Mouse (Mus musculus) ovary, adult 18-20 months (tissue): ENCODE results near the gene Fat3.

Source experiments
- DNase-seq: peaks from one replicate; pipeline ENCODE4 v3.0.0; 2022; ENCODE audit warnings: low spot score, mixed read lengths

Fat3 gene

DNA sequence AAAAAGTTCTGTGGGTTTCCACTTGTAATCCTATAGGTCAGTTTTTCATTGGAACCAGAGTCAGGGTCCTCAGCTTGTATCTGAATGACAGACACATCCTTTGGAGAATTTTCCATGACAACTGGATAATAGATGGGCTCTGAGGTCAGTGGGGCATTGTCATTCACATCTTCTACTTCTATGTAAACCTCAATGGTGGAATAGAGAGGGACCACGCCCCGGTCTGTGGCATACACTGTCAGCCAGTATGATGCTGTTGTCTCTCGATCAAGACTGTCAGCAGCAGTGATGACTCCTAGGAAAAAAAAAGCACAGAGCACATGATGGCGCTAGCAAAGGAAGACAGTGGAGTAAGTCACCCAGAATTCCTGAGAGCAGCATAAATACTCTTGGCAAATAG lies 254.3 kb downstream of the Fat3 start:
- DNase-seq = no peak

DNA sequence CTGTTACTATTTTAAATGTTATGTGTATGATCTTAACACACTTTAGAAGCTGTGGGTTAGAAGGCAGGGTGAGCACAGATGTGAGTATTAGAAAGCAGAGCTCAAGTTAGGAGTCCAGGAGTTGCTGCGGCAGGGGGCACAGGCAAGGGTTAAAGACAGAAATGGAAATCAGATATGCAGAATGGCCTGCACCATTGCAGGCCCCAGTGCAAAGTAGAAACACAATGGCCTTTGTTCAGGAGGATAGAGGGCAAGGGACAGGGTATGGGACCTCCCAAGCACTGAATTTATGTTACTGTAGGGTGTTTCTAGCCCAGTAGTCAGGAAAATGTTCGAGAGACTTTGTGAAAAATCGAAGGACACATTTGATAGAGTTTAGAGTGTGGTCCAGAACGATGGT lies 269.5 kb downstream of the Fat3 start:
- no peak for DNase-seq

DNA sequence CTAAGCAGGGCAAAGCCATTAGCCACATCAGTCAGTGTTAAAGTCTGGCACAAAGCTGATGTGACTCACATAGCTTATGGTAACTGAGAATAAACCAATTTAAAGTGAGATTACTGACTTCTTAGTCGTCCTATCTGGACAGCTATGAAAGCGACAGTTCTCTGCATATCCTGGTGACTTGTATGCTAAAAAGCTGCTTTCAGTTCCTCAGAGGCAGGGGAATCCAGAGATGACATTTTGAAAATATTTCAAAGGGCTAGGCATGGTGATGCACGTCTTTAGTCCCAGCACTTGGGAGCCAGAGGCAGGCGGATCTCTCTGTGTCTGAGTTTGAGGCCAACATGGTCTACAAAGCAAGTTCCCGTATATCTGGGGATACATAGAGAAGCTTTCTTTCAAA lies 272.2 kb downstream of the Fat3 start:
- DNase-seq = no peak

DNA sequence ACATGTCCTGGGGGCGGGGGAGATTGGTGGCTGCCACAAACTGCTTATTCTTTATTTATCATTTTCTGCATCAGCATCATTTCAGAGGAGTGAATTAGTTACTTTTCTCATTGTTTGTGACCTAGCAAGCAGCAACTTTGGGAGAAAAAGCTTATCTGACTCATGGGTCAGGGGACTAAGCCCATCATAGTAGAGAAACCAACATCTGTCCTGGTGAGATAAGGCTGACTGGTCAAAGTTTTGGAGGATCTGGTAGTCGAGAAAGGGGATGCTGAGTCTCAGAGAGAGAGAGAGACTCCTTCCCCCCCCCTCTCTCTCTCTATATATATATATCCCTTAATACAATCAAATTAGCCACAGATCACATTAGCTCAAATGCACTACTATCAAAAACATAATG lies 273.7 kb downstream of the Fat3 start:
- DNase-seq = no peak

DNA sequence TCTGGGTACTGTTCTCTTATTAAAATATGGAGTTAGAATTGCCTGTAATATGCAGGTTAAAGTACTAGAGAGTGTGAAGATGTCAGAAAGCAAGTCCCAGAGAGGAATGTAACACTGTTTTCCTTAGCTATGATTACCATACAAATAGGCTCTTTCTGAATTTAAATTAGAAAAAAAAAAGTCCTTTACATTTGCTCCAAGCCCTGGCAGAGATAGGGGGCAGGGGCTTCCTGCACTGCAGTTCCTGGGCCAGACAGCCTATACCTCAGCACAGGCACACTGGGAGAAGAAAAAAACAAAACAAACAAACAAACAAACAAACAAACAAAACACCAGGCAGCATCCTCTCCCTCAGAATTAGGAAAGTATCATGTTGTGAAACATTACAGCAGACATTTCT lies 274.5 kb downstream of the Fat3 start:
- no peak for DNase-seq

DNA sequence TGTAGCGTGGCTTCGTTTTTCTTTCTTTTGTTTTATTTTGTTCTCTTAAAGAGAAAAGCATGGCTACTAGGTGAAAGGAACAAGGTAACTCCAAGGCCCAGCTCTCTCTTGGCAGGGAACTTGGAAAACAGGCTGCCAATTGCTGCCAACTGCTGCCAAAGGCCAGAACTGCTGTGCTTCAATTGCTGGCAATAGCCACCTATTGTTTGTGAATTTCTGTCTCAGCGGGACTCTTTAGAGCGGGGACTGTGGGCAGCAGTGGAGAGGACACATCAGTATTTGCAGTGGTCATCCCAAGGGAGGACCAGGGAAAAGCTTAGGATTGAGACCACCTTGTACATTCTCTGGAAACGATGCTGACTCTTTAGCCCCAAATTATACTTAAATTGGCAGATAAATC lies 279.2 kb downstream of the Fat3 start:
- DNase-seq = peak; percentile 40

DNA sequence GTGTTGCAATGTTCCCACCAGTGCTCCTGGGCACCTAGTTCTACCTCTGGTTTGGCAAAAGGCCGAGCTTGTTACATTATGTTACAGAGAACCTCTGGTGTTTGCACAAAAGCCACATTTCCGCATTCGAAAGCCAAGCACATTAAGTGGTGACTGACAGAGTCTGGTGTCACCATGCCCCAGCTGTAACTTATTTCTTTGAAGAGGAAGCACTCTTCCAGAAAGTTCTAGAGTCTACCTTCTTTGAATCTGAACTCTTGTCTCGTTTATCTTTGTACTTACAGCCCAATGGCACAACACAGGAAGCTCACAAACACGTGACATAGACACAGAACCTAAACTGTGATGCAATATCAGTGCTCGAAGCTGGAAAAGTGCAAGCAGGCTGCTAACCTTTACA lies 284.9 kb downstream of the Fat3 start:
- peak; percentile 28 for DNase-seq

DNA sequence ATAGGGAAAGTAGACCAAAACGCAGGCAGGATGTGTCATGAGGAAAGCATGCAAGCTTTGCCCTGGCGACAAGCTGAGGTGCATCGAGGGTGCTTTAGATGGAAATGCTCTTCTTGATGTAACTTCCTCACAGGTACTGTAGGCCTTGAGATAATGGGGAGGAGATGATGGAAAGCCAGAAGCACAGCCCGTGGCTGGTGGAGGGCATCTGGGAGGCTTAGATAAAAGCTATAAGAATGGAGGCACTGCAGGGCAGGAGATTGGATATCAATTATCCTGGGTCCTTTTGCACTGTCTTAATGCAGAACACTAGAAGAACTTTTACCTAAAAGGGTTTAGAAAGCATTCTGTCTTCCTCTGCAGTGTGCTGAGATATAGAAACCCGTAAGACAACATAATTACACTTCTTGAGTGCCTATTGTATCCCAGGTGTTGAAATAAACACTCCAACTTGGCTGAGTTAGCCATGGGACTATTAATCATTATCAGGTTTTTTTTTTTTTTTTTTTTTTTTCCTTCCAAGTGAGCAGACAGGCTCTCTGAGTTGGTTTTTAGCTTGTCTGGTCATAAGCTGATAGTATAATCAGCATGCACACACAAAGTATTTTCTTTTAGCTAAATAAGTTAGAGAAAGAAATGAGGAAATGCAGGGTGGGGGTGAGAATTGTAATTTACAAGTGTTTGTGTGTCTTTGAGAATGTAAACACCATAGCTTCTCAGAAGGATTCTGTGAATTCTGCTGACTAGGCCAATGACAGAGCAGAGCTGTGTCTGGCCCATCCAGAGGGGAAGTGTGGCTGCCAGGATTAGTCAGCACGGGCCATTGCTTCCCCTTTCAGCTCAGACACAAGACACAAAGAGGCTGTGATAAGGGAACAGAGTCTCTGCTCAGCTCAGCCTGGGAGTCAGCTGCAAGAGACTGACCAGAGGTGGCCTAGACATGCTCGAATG lies 286.1 kb downstream of the Fat3 start:
- DNase-seq = peak; percentile 56

DNA sequence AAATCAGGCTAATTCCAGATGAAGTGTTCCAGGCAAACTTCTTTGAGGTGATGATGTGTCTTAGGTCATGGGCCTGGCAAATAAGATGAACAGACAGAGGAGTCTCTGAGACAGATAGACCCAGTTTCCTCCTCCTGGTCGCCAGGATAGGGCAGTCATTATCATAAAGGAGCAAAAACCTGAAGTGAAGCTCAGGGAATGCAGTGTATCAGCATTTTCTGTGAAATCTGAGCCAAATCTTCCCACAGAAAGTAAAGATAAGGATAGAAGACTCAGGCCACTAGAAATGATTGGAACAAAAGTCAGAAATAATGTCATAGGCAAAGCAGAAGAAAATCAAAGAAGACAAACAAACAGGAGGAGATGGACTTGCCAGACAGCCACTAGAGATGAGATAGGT lies 287.8 kb downstream of the Fat3 start:
- DNase-seq = no peak

DNA sequence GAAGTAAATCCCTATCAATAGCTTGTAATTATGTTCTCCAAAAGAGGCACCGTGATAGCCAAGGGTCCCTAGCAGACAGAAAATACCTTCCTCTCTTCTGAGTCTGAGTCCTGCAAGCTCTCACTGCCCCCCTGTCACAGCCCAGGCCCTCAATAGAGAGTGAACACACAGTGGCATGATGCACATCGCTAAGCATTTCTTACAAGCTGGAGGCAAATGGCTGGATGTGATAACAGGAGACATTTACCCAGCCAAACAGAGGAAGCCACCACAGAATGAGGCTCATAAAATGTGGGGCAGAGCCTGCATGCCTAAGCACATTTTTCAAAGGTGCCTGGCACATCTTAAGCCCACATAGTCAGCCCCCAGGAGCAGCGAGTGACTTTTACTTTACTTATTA lies 288.5 kb downstream of the Fat3 start:
- DNase-seq = no peak

DNA sequence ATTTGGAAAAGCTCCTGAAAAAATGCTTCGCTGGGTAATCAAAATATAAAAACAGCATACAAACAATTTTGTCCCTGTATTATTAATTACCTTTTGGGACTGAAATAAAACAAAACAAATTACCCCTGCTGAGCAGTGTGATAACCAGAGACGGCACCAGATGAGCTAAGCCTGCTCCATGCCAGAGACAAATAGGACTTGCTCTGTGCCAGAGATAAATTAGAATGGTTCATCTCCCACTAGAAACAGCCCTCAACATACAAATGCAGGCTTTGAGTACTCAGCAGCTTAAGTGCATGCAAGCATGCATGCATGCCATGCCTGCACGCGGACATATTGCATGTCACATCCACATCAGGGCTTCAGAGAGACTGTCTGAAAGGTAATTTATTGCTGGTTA lies 288.9 kb downstream of the Fat3 start:
- DNase-seq = no peak

DNA sequence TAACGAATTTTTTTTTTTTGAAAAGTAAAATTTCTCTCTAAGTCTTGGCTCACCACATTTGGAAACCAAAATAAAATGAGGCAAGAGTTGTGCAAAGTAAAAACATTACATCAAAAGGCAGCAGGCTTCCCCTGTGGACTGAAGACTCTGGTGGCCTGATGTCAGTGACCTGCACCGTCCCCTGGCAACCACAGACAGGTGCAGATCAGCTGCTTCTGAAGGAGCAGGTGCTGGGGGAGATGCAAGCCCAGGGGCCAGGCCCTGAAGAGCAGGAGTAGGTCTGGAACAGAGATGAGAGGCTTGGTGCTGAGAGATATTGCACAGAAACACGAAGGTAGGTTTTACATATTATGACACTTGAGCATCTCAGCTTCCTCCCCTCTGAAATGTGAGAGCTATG lies 289.6 kb downstream of the Fat3 start:
- DNase-seq = no peak

DNA sequence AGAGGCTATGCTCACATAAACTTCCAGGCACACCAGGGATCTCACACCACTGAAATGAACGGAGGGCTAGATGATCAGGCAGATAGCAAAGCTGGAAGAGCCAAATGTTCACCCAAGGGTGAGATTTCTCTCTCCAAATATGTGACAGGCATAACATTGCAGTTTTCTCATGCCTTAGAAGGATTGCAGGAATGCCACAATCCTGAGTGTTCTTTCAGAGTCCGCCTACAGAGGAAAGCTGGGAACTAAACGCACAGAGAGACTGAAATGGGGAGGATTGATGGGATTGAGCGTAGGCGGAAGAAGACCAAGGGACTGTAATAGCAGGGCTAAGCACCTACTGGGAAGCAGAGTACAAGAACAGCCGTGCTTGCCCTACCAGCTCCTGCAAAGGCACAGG lies 298.8 kb downstream of the Fat3 start:
- DNase-seq = no peak

DNA sequence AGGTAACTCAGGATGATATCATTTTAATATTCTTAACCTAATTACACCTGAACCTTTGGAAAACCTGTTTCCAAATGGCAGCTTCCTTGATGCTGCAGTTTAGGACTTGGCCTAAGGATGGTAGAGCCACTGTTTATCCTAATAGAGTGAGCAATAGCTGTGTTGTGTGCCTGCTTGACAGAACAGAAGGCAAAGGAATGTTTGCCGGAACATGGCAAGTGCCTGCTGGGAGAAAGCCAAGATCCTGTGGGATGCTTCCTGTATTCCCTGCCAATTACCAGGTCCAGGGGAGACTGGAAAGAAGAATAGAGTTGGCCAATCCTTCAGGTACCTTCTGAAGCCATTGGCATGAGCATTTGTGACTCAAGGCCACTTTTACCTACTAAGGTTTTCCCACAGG lies 300.1 kb downstream of the Fat3 start:
- DNase-seq = no peak

DNA sequence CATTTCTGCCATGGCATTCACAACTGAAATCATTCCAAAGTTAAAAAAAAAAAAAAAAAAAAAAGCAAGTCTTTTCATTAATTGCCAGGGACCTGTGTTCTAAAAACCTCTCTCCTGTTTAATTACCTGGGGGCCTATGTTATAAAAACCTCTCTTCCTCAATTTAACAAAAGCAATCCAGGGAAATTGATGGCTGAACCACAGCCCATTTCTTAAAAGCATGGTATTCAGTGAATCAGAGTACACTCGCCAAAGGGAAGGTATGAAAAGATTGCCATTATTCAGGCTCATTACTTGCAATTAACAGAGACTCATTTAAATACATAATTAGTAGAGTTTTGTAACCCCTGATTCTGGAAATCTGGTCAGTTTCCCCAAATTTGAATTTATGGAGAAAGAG lies 314.6 kb downstream of the Fat3 start:
- no peak for DNase-seq

DNA sequence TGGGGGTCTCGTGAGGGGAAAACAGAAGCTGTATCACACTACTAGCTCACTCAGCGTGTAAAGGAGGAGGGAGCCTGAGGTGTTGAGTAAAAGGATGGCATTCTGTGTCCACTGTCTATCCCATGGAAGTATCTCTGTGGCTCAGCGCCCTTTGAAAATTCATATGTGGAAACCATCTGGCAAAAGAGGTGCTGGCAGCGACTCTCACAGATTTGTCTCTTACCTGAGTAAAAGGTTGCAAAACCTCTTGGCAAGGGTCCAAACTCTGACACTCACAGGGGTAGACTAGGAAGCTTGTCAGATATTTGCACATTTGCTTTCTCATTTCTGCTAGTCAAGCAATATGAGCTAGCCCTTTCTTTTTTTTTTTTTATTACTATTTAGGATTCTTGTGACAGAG lies 331.8 kb downstream of the Fat3 start:
- no peak for DNase-seq

DNA sequence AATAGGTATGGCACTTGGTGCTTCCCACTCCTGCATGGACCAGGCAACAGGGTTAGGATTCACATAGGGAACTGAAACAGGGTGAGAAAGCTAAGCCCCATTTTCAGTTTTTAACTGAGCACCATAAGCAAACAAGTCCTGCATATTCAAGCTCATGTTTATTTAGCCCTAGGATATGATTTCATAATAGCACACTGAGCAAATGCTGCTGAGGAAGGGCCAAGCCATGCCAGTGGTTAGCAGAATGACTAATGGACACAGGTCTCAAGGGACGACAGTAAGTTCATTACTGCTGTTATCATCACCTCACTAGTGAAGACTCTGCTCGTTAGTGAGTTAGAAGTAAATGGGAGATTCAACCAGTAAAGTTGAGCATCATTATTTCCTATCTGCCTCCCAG lies 333.0 kb downstream of the Fat3 start:
- DNase-seq = no peak

DNA sequence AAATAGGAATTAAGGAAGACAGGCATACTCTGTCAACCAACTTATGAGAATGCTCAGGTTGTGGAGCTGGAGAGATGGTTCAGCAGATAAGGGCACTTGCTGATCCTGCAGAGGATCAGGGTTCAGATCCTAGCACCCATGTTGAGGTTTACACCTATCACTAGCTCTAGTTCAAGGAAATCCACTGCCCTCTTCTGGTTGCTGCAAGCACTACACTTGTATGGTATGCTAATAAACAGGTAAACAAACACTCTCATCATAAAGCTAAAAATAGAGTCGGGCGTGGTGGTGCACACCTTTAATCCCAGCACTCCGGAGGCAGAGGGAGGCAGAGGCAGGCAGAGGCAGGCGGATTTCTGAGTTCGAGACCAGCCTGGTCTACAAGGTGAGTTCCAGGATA lies 341.7 kb downstream of the Fat3 start:
- DNase-seq = no peak

DNA sequence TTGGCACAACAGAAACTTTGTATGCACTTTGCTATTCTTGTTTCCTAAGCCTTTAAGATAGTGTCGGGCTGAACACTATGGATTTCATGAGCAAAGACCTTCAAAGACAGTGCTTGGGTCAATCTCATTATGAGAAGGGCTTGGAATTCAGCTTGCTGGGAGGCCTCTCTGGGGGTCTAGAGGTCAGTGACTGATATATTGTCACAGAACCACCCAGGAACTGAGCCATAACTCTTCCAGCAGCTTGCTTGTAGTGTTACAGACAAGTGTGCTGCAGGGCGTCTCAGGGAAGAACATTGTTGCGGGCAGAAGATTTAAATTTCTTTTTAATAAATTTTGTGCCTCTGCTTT lies 347.5 kb downstream of the Fat3 start:
- DNase-seq = no peak

DNA sequence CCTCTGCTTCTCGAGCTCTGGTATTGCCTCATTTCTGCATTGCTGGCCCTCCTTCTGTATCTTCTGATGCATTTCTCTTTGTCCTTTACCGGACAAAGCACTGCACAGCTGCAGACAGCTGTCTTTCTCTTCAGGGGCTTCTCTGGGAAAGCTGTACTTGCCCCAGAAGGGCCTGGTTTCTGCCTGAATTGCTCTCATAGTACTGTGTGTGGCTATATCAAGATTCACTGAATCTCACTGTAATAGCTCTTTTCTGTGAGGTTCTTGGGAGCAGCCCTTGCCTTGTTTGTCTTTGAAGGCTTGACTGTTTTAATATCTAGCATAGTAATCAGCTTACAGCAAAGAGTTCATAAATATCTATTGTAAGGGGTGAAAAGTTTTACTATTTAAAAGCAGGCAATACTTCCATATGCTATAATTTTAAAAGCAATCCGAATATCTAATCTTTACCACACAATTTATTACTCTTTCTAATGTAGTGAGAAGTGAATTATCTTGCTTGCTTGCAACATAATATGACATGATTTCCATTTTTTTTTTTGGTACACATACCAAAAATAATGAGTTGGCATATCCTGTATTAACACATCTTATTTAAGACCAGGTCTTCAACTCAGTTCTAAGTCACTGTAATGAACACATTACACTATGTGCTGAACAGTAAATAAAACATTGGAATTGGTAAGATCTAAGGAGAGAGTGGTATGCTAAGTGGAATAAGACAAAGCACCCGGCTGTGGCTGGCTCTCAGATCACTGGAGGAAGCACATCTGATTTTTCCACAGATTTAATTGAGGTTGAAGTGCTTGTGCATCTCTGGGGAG lies 348.1 kb downstream of the Fat3 start:
- no peak for DNase-seq

DNA sequence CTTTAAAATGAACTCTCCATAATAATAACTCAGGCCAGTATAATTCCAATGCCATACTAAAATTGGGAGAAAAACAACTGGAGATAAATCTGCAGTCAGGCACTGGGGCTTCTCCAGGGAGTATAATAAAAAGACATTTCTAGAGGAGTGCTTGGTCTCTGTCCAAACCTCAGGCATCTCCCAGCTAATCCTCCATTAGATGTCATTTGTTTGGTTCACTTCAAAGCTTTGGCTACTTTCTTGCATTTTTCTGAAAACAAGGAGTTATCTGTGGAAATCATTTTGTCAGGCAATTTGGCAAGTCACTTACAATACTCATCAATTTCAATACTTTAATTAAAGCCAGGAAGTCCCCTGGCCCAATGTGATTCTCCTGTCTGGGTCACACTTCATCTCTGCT lies 351.0 kb downstream of the Fat3 start:
- DNase-seq = no peak

DNA sequence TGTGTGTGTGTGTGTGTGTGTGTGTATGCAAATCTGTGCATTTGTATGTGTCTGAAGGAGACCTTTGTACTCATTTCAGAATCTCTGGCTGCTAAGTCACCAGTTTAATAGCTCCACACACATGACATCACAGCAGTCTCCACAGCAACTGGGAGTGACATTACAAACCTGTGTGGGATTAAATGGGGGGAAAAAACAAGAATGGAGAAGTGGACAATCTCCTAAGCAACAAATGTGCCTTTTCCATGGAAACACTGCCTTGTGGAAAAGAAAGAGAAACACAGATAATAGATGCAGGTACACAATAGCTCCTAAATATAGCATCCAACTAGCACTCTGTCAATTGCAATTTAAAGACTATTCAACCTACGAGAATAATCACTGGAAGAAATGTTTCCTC lies 353.4 kb downstream of the Fat3 start:
- no peak for DNase-seq

DNA sequence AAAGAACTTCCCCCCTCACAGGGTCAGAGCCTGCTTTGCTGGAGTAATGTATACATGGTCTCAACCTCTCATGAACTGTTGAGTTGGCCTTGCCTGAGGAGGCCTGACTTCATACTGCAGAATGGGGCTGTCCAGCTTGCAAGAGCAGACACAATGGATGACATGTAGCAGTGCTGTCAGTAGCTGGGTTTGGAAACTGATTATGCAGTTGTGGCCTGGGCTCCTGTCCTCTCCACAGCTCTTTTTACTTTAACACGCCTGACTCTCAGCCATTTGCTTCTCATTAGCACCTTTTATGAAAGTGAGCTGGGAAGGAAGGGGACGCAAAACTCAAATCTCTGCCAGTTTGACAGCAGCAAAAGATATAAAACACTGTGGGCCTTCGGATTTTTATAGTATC lies 356.4 kb downstream of the Fat3 start:
- DNase-seq = no peak

DNA sequence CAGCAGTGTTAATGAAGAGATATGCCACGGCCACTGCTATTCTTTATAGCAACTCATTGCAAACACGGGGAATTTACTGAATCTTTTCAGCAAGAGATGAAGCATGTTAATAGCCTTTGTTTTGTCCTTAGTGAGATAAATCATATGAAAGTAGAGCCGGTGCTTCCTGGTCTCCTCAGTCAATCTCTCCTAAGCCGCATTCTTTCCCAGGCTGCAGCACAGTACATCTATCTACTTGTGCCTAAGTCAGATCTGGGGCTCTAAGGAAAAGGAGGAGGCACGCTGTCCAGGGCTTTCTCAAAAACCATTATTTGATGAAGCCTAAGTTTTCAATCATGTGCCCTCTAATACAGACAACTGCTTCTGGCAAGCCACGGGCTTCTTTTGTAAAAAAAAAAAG lies 361.8 kb downstream of the Fat3 start:
- no peak for DNase-seq
